8 mouse cellular contexts compared by ENCODE assay signal in genomic region chr11:98742397-98743291, GRCm38 (mm10). TPM values are rescaled to one million over a fixed set of nuclear protein-coding genes. Genes with fewer than 3 reads are reported as not detected.
DNase-seq lines count a peak whose midpoint lies in the region; ATAC-seq and TF ChIP-seq lines count a peak whose summit lies in the region.

No protein-coding gene starts in this region.

- 0% methylated on average over 21 of the region's 21 CpGs for whole genome bisulfite sequencing in heart, adult 2 months
- 3% methylated on average over 21 of the region's 21 CpGs for WGBS in kidney, embryonic 16.5 days

- peaks cover 7% of the 10 kb centered on the region; the same call in 1 of the 2 replicates for H3K79me2 ChIP-seq in heart, adult 2 months (replicated peaks; ENCODE audit: control insufficient read depth, insufficient read depth, low read length)

- peak; percentile 76 for DNase-seq in adrenal gland, adult 2 months
- DNase-seq in adrenal gland, postnatal 25 days = no peak
- peak; percentile 13 for DNase-seq in 3T3-L1 (ENCODE audit: low read depth, low spot score)
- peak; percentile 77 to 81 for DNase-seq in cerebellum, postnatal 10 days
- DNase-seq in heart, adult 2 months = peak; percentile 65 to 71
- DNase-seq in ovary, postnatal 36 days (ENCODE audit: low spot score) = no peak

- peak overlapping the region; percentile 99 for H3K9ac ChIP-seq in heart, adult 2 months (ENCODE audit: low read depth, low read length)
- peak overlapping the region; percentile 90 for H3K9ac ChIP-seq in kidney, embryonic 16.5 days (replicated peaks; ENCODE audit: low read length)

- no peaks in the 10 kb centered on the region for H3K27me3 ChIP-seq in heart, adult 2 months (ENCODE audit: control insufficient read depth, insufficient read depth, low read length)
- no peaks in the 10 kb centered on the region for H3K27me3 ChIP-seq in kidney, embryonic 16.5 days (ENCODE audit: insufficient read depth, low read length)
- H3K27me3 ChIP-seq in megakaryocyte, embryonic 14.5 days (replicated peaks) = no peaks in the 10 kb centered on the region

- peak overlapping the region; percentile 82 for H3K4me2 ChIP-seq in kidney, embryonic 16.5 days (replicated peaks; ENCODE audit: low read depth, low read length)

- intact Hi-C loops in heart, adult 2 months (cut with DNase I) = no loop called here

- TF ChIP-seq EP300 in heart, adult 2 months (IDR thresholded peaks at IDR 0.05; ENCODE audit: insufficient read depth, low read depth, low read length) = 0 out of 2 replicates have a peak, but pooled peaks have one; percentile 13

- TF ChIP-seq POLR2A in heart, adult 2 months (IDR thresholded peaks at IDR 0.05; ENCODE audit: insufficient read depth, low read depth, low read length) = peak; percentile 58

- no peaks in the 10 kb centered on the region for H3K9me3 ChIP-seq in kidney, embryonic 16.5 days (ENCODE audit: low read length)
- no peaks in the 10 kb centered on the region for H3K9me3 ChIP-seq in megakaryocyte, embryonic 14.5 days

- no peak for TF ChIP-seq CTCF in heart, adult 2 months (IDR thresholded peaks at IDR 0.05)

- H3K27ac ChIP-seq in heart, adult 2 months = peak overlapping the region; percentile 100
- H3K27ac ChIP-seq in kidney, embryonic 16.5 days (ENCODE audit: low read length) = peak overlapping the region; percentile 92

- H3K36me3 ChIP-seq in heart, adult 2 months (ENCODE audit: control insufficient read depth, insufficient read depth, low read length) = peaks cover 5% of the 10 kb centered on the region; the same call in 1 of the 2 replicates
- no peaks in the 10 kb centered on the region for H3K36me3 ChIP-seq in kidney, embryonic 16.5 days (ENCODE audit: insufficient read depth, low read length)
- peaks cover 14% of the 10 kb centered on the region for H3K36me3 ChIP-seq in megakaryocyte, embryonic 14.5 days (replicated peaks; ENCODE audit: low read length)

- ATAC-seq in kidney, embryonic 16.5 days (ENCODE audit: low FRiP score, low TSS enrichment) = no peak

- H3K4me1 ChIP-seq in heart, adult 2 months (ENCODE audit: control insufficient read depth, insufficient read depth, low read length) = peaks cover 30% of the 10 kb centered on the region
- peaks cover 65% of the 10 kb centered on the region for H3K4me1 ChIP-seq in kidney, embryonic 16.5 days (ENCODE audit: insufficient read depth, low read length)
- H3K4me1 ChIP-seq in megakaryocyte, embryonic 14.5 days = peaks cover 85% of the 10 kb centered on the region

- H3K4me3 ChIP-seq in heart, adult 2 months = peak overlapping the region; percentile 100
- peak overlapping the region; percentile 90 for H3K4me3 ChIP-seq in kidney, embryonic 16.5 days (ENCODE audit: low read length)
- peak overlapping the region; percentile 98 for H3K4me3 ChIP-seq in megakaryocyte, embryonic 14.5 days (replicated peaks)

RNA-seq across cellular contexts. Expression of gene Thra, which starts 2.2 kb away (rescaled TPM):
- total RNA-seq in adrenal gland, adult 2 months (2021) = 10 to 100 TPM; 84.6 to 86.1 TPM
- polyA plus RNA-seq in adrenal gland, adult 2 months (2012; rRNA removed) = 105 and 132 TPM in 2 replicates
- total RNA-seq in adrenal gland, postnatal 25 days (2021) = 82.5 and 89.4 TPM in 2 replicates
- 100 to 1,000 TPM; 103 to 105 TPM for total RNA-seq in heart, adult 2 months (2021)
- 89.4 and 104 TPM in 2 replicates for polyA plus RNA-seq in heart, adult 2 months (2012; rRNA removed)
- polyA plus RNA-seq in kidney, embryonic 16.5 days (2015; fragmentation: Nextera tagmentation; extraction: Ambion mirVana) = 24.4 and 25.9 TPM in 2 replicates
- polyA plus RNA-seq in megakaryocyte, embryonic 14.5 days (2012; ENCODE audit: insufficient read depth, low replicate concordance) = 37.6 and 38.9 TPM in 2 replicates

RNA-seq across cellular contexts. Expression of gene Med24, which starts 13.4 kb away (rescaled TPM):
- total RNA-seq in adrenal gland, adult 2 months (2021) = 10 to 100 TPM; 45.3 to 55.1 TPM
- 74.3 and 99.6 TPM in 2 replicates for polyA plus RNA-seq in adrenal gland, adult 2 months (2012; rRNA removed)
- total RNA-seq in adrenal gland, postnatal 25 days (2021) = 40.9 and 61.5 TPM in 2 replicates
- total RNA-seq in heart, adult 2 months (2021) = 10 to 100 TPM; 41.6 to 48.1 TPM
- polyA plus RNA-seq in heart, adult 2 months (2012; rRNA removed) = 54.5 and 65.2 TPM in 2 replicates
- polyA plus RNA-seq in kidney, embryonic 16.5 days (2015; fragmentation: Nextera tagmentation; extraction: Ambion mirVana) = 71.4 and 73.9 TPM in 2 replicates
- polyA plus RNA-seq in megakaryocyte, embryonic 14.5 days (2012; ENCODE audit: insufficient read depth, low replicate concordance) = 40.2 and 55.7 TPM in 2 replicates

RNA-seq across cellular contexts. Expression of gene Nr1d1, which starts 32.5 kb away (rescaled TPM):
- 100 to 1,000 TPM; 135 to 155 TPM for total RNA-seq in adrenal gland, adult 2 months (2021)
- polyA plus RNA-seq in adrenal gland, adult 2 months (2012; rRNA removed) = 404 and 577 TPM in 2 replicates
- 234 and 238 TPM in 2 replicates for total RNA-seq in adrenal gland, postnatal 25 days (2021)
- 100 to 1,000 TPM in 1 of 2 experiments, 10 to 100 TPM in 1; 35.5 to 111 TPM for total RNA-seq in heart, adult 2 months (2021)
- polyA plus RNA-seq in heart, adult 2 months (2012; rRNA removed) = 190 and 208 TPM in 2 replicates
- 2.2 and 2.4 TPM in 2 replicates for polyA plus RNA-seq in kidney, embryonic 16.5 days (2015; fragmentation: Nextera tagmentation; extraction: Ambion mirVana)
- polyA plus RNA-seq in megakaryocyte, embryonic 14.5 days (2012; ENCODE audit: insufficient read depth, low replicate concordance) = 5.6 and 22.1 TPM in 2 replicates

RNA-seq across cellular contexts. Expression of gene Csf3, which starts 41.6 kb away (rescaled TPM):
- total RNA-seq in adrenal gland, adult 2 months (2021) = not detected
- polyA plus RNA-seq in adrenal gland, adult 2 months (2012; rRNA removed) = 0.26 TPM in 1 of 2 replicates, not detected in the other
- total RNA-seq in adrenal gland, postnatal 25 days (2021) = not detected in 2 replicates
- not detected for total RNA-seq in heart, adult 2 months (2021)
- not detected in 2 replicates for polyA plus RNA-seq in heart, adult 2 months (2012; rRNA removed)
- polyA plus RNA-seq in kidney, embryonic 16.5 days (2015; fragmentation: Nextera tagmentation; extraction: Ambion mirVana) = 0.11 TPM in 1 of 2 replicates, not detected in the other
- polyA plus RNA-seq in megakaryocyte, embryonic 14.5 days (2012; ENCODE audit: insufficient read depth, low replicate concordance) = not detected in 2 replicates

RNA-seq across cellular contexts. Expression of gene Msl1, which starts 52.7 kb away (rescaled TPM):
- 10 to 100 TPM; 80.9 to 98.0 TPM for total RNA-seq in adrenal gland, adult 2 months (2021)
- 63.2 and 65.0 TPM in 2 replicates for polyA plus RNA-seq in adrenal gland, adult 2 months (2012; rRNA removed)
- 109 and 113 TPM in 2 replicates for total RNA-seq in adrenal gland, postnatal 25 days (2021)
- 10 to 100 TPM; 68.9 to 75.3 TPM for total RNA-seq in heart, adult 2 months (2021)
- 21.9 and 44.4 TPM in 2 replicates for polyA plus RNA-seq in heart, adult 2 months (2012; rRNA removed)
- polyA plus RNA-seq in kidney, embryonic 16.5 days (2015; fragmentation: Nextera tagmentation; extraction: Ambion mirVana) = 23.7 and 24.2 TPM in 2 replicates
- polyA plus RNA-seq in megakaryocyte, embryonic 14.5 days (2012; ENCODE audit: insufficient read depth, low replicate concordance) = 30.0 and 46.8 TPM in 2 replicates

Comparison
In these comparisons a context has a peak if more than half of its experiments do, and no peak if none do; other contexts are left out.
1. DNase-seq: peak in adrenal gland, adult 2 months (single experiment), 3T3-L1 (single experiment), cerebellum, postnatal 10 days (2 of 2) and heart, adult 2 months (2 of 2); none in adrenal gland, postnatal 25 days (single experiment) and ovary, postnatal 36 days (single experiment).
2. Peak in every context shown above with its lines, with median percentiles within 50 percentile points of each other: H3K4me3 ChIP-seq.